Mouse (Mus musculus) forebrain, postnatal 0 days (tissue): Measurements from ENCODE around the gene Srd5a3. TPM values are rescaled to one million over a fixed set of nuclear protein-coding genes. Genes with fewer than 3 reads are reported as not detected.
A peak's percentile ranks its signal among the peaks of the same experiment; 100 is the strongest.

ENCODE experiments used
- ATAC-seq: fragments of 200-750 bp; cut with Nextera tagmentation; 2 replicates; pipeline ENCODE4 v1.8.0; 2017; ENCODE audit warnings: mild to moderate bottlenecking, moderate library complexity
- DNase-seq: peaks from one replicate; pipeline ENCODE4 v3.0.0-alpha.2; 2015
- H3K27ac ChIP-seq: fragments of 300-500 bp; sonication (generic); 2 replicates; pipeline ENCODE4 v1.5.1; 2014; ENCODE audit warnings: low read depth, mild to moderate bottlenecking, antibody characterized with exemption, low read length, moderate library complexity, mixed read lengths
- H3K27me3 ChIP-seq: fragments of 300-500 bp; sonication (generic); 2 replicates; pipeline ENCODE4 v1.6.1; 2014; ENCODE audit warnings: mild to moderate bottlenecking, low read length, mixed read lengths; ENCODE audit not compliant: insufficient read depth
- H3K36me3 ChIP-seq: fragments of 300-500 bp; sonication (generic); 2 replicates; pipeline ENCODE4 v1.6.1; 2014; ENCODE audit warnings: mild to moderate bottlenecking, moderate library complexity; ENCODE audit not compliant: insufficient read depth
- H3K4me1 ChIP-seq: fragments of 300-500 bp; sonication (generic); 2 replicates; pipeline ENCODE4 v1.6.1; 2014; ENCODE audit warnings: antibody characterized with exemption; ENCODE audit not compliant: insufficient read depth
- H3K4me2 ChIP-seq: fragments of 300-500 bp; sonication (generic); 2 replicates; pipeline ENCODE4 v1.6.1; 2014; ENCODE audit warnings: low read depth, mild to moderate bottlenecking, moderate library complexity
- H3K4me3 ChIP-seq: fragments of 300-500 bp; sonication (generic); 2 replicates; pipeline ENCODE4 v1.5.1; 2014; ENCODE audit warnings: low read depth, low read length, mixed read lengths
- H3K9ac ChIP-seq: fragments of 300-500 bp; sonication (generic); 2 replicates; pipeline ENCODE4 v1.6.1; 2014; ENCODE audit warnings: mild to moderate bottlenecking
- H3K9me3 ChIP-seq: fragments of 300-500 bp; sonication (generic); 2 replicates; pipeline ENCODE4 v1.6.1; 2016; ENCODE audit warnings: low read length
- CTCF ChIP-seq: sonication (generic); IDR thresholded peaks from 2 replicates; pipeline ENCODE4 v1.5.1; 2016; ENCODE audit warnings: antibody characterized with exemption, control low read depth, low read depth
- WGBS: fragments of 180-500 bp; shearing (Covaris S2); extraction: QIAGEN DNeasy Blood & Tissue Kit; methylation state at CpG from one replicate; pipeline ENCODE4 v1.1.7; 2014; 5-methylcytosine and 5-hydroxymethylcytosine counted together
- polyA plus RNA-seq: library from polyadenylated mRNA; unstranded; fragments of >200 nt; fragmentation: Nextera tagmentation; extraction: Ambion mirVana; gene quantifications from 2 replicates; pipeline ENCODE4 v1.2.1, GENCODE M21; 2015
- total RNA-seq: library from RNA; depleted of rRNA; stranded (reverse); fragments of >200 nt; gene quantifications from 2 replicates; pipeline ENCODE4 v1.2.3, GENCODE M21; 2014; rRNA removed

Srd5a3 gene
- total and polyA plus RNA-seq, 2 experiments from 2014 or later = 12.8 to 21.3 TPM

DNA sequence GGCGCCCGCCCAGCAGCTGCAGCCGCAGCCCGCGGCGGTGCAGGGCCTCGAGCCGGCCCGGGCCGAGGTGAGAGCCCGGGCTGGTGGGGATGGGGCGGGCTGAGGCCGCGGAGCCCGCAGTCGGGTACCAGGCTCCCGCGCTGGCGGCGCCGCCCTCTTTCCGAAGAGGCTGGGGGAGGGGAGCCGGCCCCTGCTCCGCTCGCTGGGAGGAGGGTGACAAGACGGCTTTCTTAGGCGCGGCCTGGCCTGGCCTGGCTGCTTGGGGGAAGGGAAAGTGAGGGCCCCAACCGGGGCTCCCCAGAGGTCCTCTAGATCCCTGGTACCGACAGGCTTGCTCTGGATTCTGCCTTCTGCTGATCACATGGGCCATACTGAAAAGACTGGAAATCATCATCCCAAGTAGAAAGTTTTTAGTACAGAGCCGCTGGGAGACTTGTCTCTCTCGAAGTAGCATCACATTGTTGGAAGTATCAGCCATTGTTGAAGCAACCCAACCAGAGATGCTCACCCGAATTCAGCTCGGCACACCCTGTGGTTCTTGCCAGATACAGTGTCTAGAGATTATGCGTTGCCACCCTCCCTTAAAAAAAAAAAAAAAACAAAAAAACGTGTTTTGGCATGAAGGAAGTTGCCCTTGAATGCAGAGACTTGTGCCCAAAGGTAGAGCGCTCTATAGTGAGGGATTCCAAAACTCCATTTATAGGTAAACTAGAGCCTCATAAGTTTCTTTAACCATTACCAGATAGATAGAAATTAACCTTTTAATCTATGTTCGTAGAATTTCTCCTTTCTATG lies 44.4 kb downstream of the Srd5a3 start:
- Histone ChIP-seq H3K4me1 (peaks cover 12% of the 10 kb centered on the region), H3K27ac (peak overlapping the region; percentile 92), H3K27me3 (no peaks in the 10 kb centered on the region), H3K9ac (peak overlapping the region; percentile 83), H3K9me3 (no peaks in the 10 kb centered on the region), H3K4me3 (peak overlapping the region; percentile 85), H3K36me3 (no peaks in the 10 kb centered on the region), H3K4me2 (peak overlapping the region; percentile 83)
- TF ChIP-seq CTCF = no peak
- DNase-seq = peak; percentile 69
- 5% methylated on average over 37 of the region's 38 CpGs for WGBS
- ATAC-seq = peak; percentile 78

DNA sequence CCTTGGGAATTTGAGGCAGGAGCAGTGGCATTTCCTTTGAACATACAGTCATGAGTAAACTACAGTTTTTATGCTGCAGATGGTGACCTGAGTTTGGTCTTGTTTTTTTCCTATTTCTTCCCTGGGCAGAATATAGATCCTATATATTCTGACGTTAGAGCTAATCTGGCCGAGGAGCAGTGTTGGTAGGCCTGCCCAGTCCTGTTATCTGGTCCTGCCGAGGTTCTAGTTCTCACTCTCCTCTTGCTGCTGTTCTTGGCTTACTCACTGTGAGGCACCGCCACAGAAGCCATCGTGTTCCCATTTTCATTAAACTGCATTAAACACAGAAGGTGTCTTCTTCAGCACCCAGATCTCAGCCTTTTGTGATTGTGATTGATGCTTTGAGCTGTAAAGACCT lies 47.8 kb downstream of the Srd5a3 start:
- no peak for ATAC-seq
- 88% methylated on average over 5 of the region's 5 CpGs for WGBS
- H3K4me1 ChIP-seq = peaks cover 12% of the 10 kb centered on the region

DNA sequence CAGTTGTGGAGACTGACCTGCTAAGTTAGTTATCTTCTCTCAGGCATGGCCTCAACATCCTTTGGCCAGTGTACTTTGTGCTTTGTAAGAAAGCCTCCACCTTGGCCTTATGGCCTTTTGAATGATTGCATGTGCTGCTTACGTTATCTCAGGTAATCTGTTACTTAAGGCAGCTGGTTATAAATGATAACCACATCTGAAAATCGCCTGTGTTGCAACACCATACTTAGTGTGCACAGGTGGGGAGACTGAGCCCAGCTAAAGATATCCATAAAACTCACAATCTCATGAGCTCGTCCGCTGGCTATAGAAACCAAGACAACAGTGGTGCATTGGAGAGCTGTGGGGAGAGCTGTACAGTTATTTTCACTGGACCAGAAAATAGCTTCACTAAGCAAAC lies 50.5 kb downstream of the Srd5a3 start:
- WGBS = 92% methylated on average over 4 of the region's 4 CpGs
- no peak for DNase-seq
- H3K4me3 ChIP-seq = no peak overlapping the region
- peaks cover 4% of the 10 kb centered on the region; the same call in 1 of the 2 replicates for H3K36me3 ChIP-seq
- H3K9ac ChIP-seq = no peak overlapping the region
- TF ChIP-seq CTCF = no peak
- ATAC-seq = no peak
- no peak overlapping the region for H3K27ac ChIP-seq
- no peaks in the 10 kb centered on the region for H3K27me3 ChIP-seq
- no peaks in the 10 kb centered on the region for H3K9me3 ChIP-seq
- no peaks in the 10 kb centered on the region; the same call in 1 of the 2 replicates for H3K4me1 ChIP-seq
- no peak overlapping the region for H3K4me2 ChIP-seq

More for the DNA sequence above, 47.8 kb downstream of the Srd5a3 start:
- H3K4me2 ChIP-seq = no peak overlapping the region
- H3K9ac ChIP-seq = no peak overlapping the region
- no peaks in the 10 kb centered on the region for H3K9me3 ChIP-seq
- no peak overlapping the region for H3K4me3 ChIP-seq
- DNase-seq = no peak
- no peak for TF ChIP-seq CTCF
- H3K27me3 ChIP-seq = no peaks in the 10 kb centered on the region
- H3K27ac ChIP-seq = no peak overlapping the region
- H3K36me3 ChIP-seq = 0 out of 2 replicates have a peak, but pooled peaks cover 4% of the 10 kb centered on the region

DNA sequence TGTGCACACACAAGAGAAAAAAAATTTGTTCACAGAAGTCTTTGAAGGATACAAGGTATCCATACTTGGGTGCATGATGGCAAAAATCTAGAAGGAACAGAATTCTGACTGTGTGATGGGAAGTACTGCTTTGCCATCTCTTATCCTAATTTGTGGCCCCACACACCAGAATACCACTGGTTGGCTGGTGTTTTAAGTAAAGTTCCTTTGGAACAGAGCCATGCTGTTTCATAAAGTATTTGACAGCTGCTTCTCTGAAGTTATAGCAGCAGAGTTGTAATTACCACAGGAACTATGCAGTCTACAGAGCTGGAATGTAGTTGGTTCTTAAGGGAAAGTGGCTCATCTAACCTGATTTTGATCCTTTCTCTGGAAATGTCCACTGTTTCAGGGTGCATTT lies 53.0 kb downstream of the Srd5a3 start:
- no peak overlapping the region for H3K4me3 ChIP-seq
- no peaks in the 10 kb centered on the region for H3K9me3 ChIP-seq
- no peak for TF ChIP-seq CTCF
- no peak for DNase-seq
- ATAC-seq = no peak
- no peak overlapping the region for H3K4me2 ChIP-seq
- H3K27ac ChIP-seq = no peak overlapping the region
- H3K9ac ChIP-seq = no peak overlapping the region
- H3K4me1 ChIP-seq = no peaks in the 10 kb centered on the region; the same call in 1 of the 2 replicates
- peaks cover 4% of the 10 kb centered on the region; the same call in 1 of the 2 replicates for H3K36me3 ChIP-seq
- H3K27me3 ChIP-seq = no peaks in the 10 kb centered on the region

DNA sequence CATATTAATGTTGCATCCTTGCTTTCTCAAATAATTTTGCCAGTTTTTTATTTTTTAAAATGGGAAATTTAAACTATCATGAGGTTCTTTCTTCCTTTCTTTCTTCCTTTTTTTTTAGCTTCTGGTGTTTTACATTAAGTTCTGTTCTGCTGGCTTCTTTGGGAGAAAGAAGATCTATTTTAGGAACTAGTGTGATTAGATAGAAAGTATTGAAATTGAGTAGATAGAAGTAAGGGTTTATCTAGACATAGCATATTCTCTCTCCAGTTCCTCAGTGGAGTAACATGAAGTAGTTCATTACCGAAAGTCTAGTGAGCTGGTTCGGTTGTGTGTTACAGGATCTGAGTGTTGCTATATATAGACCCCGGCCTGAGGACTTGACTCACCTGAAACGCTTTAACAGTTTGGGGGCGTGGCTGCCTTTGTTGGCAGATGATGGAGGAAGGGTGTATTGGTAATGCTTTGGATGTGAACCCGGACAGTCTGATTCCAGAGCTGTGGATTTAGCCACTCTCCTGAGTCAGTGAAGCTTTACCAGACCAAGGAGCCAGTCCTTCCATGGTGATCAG lies 54.4 kb downstream of the Srd5a3 start:
- 81% methylated on average over 6 of the region's 6 CpGs for WGBS
- peak; percentile 2 for DNase-seq
- no peak overlapping the region for H3K4me2 ChIP-seq
- H3K27ac ChIP-seq = no peak overlapping the region; the same call in 1 of the 2 replicates
- no peaks in the 10 kb centered on the region; the same call in 1 of the 2 replicates for H3K4me1 ChIP-seq
- TF ChIP-seq CTCF = no peak
- peaks cover 4% of the 10 kb centered on the region for H3K36me3 ChIP-seq
- H3K9me3 ChIP-seq = no peaks in the 10 kb centered on the region
- ATAC-seq = no peak
- no peak overlapping the region for H3K4me3 ChIP-seq
- H3K27me3 ChIP-seq = no peaks in the 10 kb centered on the region
- H3K9ac ChIP-seq = no peak overlapping the region

DNA sequence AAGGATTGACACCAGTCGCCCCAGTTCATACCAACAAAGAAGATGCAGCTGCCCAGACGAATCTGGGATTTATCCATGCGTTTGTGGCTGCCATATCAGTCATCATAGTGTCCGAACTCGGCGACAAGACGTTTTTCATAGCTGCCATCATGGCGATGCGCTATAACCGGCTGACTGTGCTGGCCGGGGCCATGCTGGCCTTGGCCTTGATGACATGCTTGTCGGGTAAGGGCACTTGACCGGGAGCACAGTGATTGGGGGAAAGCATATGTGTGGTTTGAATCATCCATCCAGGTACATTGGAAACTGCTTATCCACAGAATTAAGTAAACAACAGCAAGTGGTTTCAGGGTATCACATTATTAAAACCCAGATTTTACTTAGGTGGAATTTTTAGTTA lies 59.3 kb downstream of the Srd5a3 start:
- Histone ChIP-seq H3K4me2 (no peak overlapping the region), H3K27ac (no peak overlapping the region), H3K4me3 (no peak overlapping the region), H3K36me3 (peaks cover 18% of the 10 kb centered on the region), H3K9ac (no peak overlapping the region), H3K27me3 (no peaks in the 10 kb centered on the region), H3K4me1 (no peaks in the 10 kb centered on the region), H3K9me3 (no peaks in the 10 kb centered on the region)
- DNase-seq (no peak), ATAC-seq (no peak)
- 97% methylated on average over 13 of the region's 13 CpGs for WGBS
- TF ChIP-seq CTCF = no peak

DNA sequence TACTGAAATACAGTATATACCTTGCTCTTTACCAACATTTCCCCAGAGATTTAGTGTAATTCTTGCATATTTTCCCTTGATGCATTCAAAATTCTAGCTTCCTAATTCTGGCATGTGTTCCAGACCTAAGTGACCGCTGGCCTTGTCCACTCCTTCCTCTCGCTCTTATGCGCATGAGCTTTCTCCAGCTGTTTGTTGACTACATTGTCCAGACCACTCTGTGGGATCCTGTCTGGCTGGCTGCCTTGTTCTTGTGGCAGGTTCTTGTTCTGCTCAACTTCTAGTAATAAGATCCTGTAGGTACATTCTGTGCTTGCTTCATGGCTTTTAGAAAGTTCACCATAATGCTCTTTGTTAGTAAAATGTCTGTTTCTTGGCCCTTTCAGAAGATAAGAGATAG lies 63.1 kb downstream of the Srd5a3 start:
- H3K4me2 ChIP-seq = no peak overlapping the region

More for the DNA sequence above, 63.1 kb downstream of the Srd5a3 start:
- Histone ChIP-seq H3K27me3 (no peaks in the 10 kb centered on the region), H3K4me1 (no peaks in the 10 kb centered on the region), H3K36me3 (peaks cover 46% of the 10 kb centered on the region), H3K9me3 (no peaks in the 10 kb centered on the region), H3K4me3 (no peak overlapping the region), H3K27ac (no peak overlapping the region), H3K9ac (no peak overlapping the region)
- TF ChIP-seq CTCF = no peak
- 96% methylated on average over 3 of the region's 3 CpGs for WGBS
- ATAC-seq (no peak), DNase-seq (no peak)

Other genes with a start within 250 kb of the Srd5a3 start
- 16.9 and 23.4 TPM in 2 replicates for gene Kdr, start 161.8 kb upstream of the Srd5a3 start, total RNA-seq
- gene Kdr, start 161.8 kb upstream of the Srd5a3 start, polyA plus RNA-seq = 8.1 and 12.6 TPM in 2 replicates
- gene Tmem165, start 43.6 kb downstream of the Srd5a3 start, total RNA-seq = 70.6 and 77.5 TPM in 2 replicates
- 35.1 and 41.4 TPM in 2 replicates for gene Tmem165, start 43.6 kb downstream of the Srd5a3 start, polyA plus RNA-seq
- gene Clock, start 164.5 kb downstream of the Srd5a3 start, total RNA-seq = 20.5 and 28.5 TPM in 2 replicates
- gene Clock, start 164.5 kb downstream of the Srd5a3 start, polyA plus RNA-seq = 4.1 and 7.3 TPM in 2 replicates
- gene Pdcl2, start 190.9 kb downstream of the Srd5a3 start, total RNA-seq = not detected in 2 replicates
- not detected in 2 replicates for gene Pdcl2, start 190.9 kb downstream of the Srd5a3 start, polyA plus RNA-seq
- not detected in 2 replicates for gene Nmu, start 223.5 kb downstream of the Srd5a3 start, total RNA-seq
- gene Nmu, start 223.5 kb downstream of the Srd5a3 start, polyA plus RNA-seq = 0.70 TPM in 1 of 2 replicates, not detected in the other